Mouse (Mus musculus): ENCODE data around the gene Myo1e. TPM values are rescaled to one million over a fixed set of nuclear protein-coding genes. Genes with fewer than 3 reads are reported as not detected.

The Myo1e gene
- total and polyA plus RNA-seq, 2 experiments = 11.2 to 25.1 TPM

- no peak overlapping the region for H3K27ac ChIP-seq (replicated peaks; ENCODE audit: insufficient read depth, low read depth, low read length)
- WGBS = 78% methylated on average over 13 of the region's 13 CpGs
- H3K79me2 ChIP-seq (ENCODE audit: control insufficient read depth, insufficient read depth, low read length) = peaks cover 48% of the 10 kb centered on the region; the same call in 1 of the 2 replicates
- H3K36me3 ChIP-seq (ENCODE audit: control insufficient read depth, insufficient read depth, low read length) = no peaks in the 10 kb centered on the region
- TF ChIP-seq CTCF (IDR thresholded peaks at IDR 0.05; ENCODE audit: low read depth, low read length) = no peak
- TF ChIP-seq POLR2A (IDR thresholded peaks at IDR 0.05; ENCODE audit: extremely low read depth, insufficient read depth, low read length) = no peak
- H3K9ac ChIP-seq (ENCODE audit: low read depth, low read length) = no peak overlapping the region
- no peaks in the 10 kb centered on the region for H3K27me3 ChIP-seq (ENCODE audit: control insufficient read depth, insufficient read depth, low read length)
- no peak for DNase-seq (ENCODE audit: extremely low read depth, low read depth, low spot score)
- no peak overlapping the region for H3K4me3 ChIP-seq (ENCODE audit: insufficient read depth, low read depth, low read length)
- H3K4me1 ChIP-seq (ENCODE audit: control insufficient read depth, insufficient read depth, low read length) = peaks cover 5% of the 10 kb centered on the region; the same call in 1 of the 2 replicates
Measured at GRCm38 (mm10) chr9:70257289-70258101, 50.3 kb downstream of the Myo1e start.

GRCm38 (mm10) chr9:70260324-70260841 is 53.2 kb downstream of the Myo1e start:
- peaks cover 52% of the 10 kb centered on the region; the same call in 1 of the 2 replicates for H3K79me2 ChIP-seq (ENCODE audit: control insufficient read depth, insufficient read depth, low read length)
- H3K9ac ChIP-seq (ENCODE audit: low read depth, low read length) = no peak overlapping the region
- no peak for DNase-seq (ENCODE audit: extremely low read depth, low read depth, low spot score)
- H3K27ac ChIP-seq (replicated peaks; ENCODE audit: insufficient read depth, low read depth, low read length) = no peak overlapping the region
- WGBS = 74% methylated on average over 9 of the region's 9 CpGs
- no peak overlapping the region for H3K4me3 ChIP-seq (ENCODE audit: insufficient read depth, low read depth, low read length)
- peaks cover 20% of the 10 kb centered on the region for H3K4me1 ChIP-seq (ENCODE audit: control insufficient read depth, insufficient read depth, low read length)
- H3K36me3 ChIP-seq (ENCODE audit: control insufficient read depth, insufficient read depth, low read length) = no peaks in the 10 kb centered on the region
- TF ChIP-seq CTCF (IDR thresholded peaks at IDR 0.05; ENCODE audit: low read depth, low read length) = no peak
- TF ChIP-seq POLR2A (IDR thresholded peaks at IDR 0.05; ENCODE audit: extremely low read depth, insufficient read depth, low read length) = no peak
- H3K27me3 ChIP-seq (ENCODE audit: control insufficient read depth, insufficient read depth, low read length) = no peaks in the 10 kb centered on the region

- H3K36me3 ChIP-seq (ENCODE audit: control insufficient read depth, insufficient read depth, low read length) = no peaks in the 10 kb centered on the region
- peaks cover 30% of the 10 kb centered on the region for H3K4me1 ChIP-seq (ENCODE audit: control insufficient read depth, insufficient read depth, low read length)
- WGBS = 87% methylated on average over 5 of the region's 5 CpGs
- TF ChIP-seq CTCF (IDR thresholded peaks at IDR 0.05; ENCODE audit: low read depth, low read length) (no peak), POLR2A (IDR thresholded peaks at IDR 0.05; ENCODE audit: extremely low read depth, insufficient read depth, low read length) (no peak)
- no peak overlapping the region for H3K9ac ChIP-seq (ENCODE audit: low read depth, low read length)
- H3K27me3 ChIP-seq (ENCODE audit: control insufficient read depth, insufficient read depth, low read length) = no peaks in the 10 kb centered on the region
- H3K4me3 ChIP-seq (ENCODE audit: insufficient read depth, low read depth, low read length) = no peak overlapping the region
- peaks cover 47% of the 10 kb centered on the region; the same call in 1 of the 2 replicates for H3K79me2 ChIP-seq (ENCODE audit: control insufficient read depth, insufficient read depth, low read length)
- DNase-seq (ENCODE audit: extremely low read depth, low read depth, low spot score) = no peak
- H3K27ac ChIP-seq (replicated peaks; ENCODE audit: insufficient read depth, low read depth, low read length) = no peak overlapping the region
Measured at GRCm38 (mm10) chr9:70261646-70262045, 54.5 kb downstream of the Myo1e start.

GRCm38 (mm10) chr9:70263134-70263533 is 56.0 kb downstream of the Myo1e start:
- peaks cover 42% of the 10 kb centered on the region; the same call in 1 of the 2 replicates for H3K79me2 ChIP-seq (ENCODE audit: control insufficient read depth, insufficient read depth, low read length)
- no peak overlapping the region for H3K4me3 ChIP-seq (ENCODE audit: insufficient read depth, low read depth, low read length)
- H3K27ac ChIP-seq (replicated peaks; ENCODE audit: insufficient read depth, low read depth, low read length) = no peak overlapping the region
- WGBS = 70% methylated on average over 8 of the region's 8 CpGs
- no peaks in the 10 kb centered on the region for H3K36me3 ChIP-seq (ENCODE audit: control insufficient read depth, insufficient read depth, low read length)
- DNase-seq (ENCODE audit: extremely low read depth, low read depth, low spot score) = no peak
- peaks cover 36% of the 10 kb centered on the region for H3K4me1 ChIP-seq (ENCODE audit: control insufficient read depth, insufficient read depth, low read length)
- no peak overlapping the region for H3K9ac ChIP-seq (ENCODE audit: low read depth, low read length)
- H3K27me3 ChIP-seq (ENCODE audit: control insufficient read depth, insufficient read depth, low read length) = no peaks in the 10 kb centered on the region
- TF ChIP-seq POLR2A (IDR thresholded peaks at IDR 0.05; ENCODE audit: extremely low read depth, insufficient read depth, low read length) = no peak
- no peak for TF ChIP-seq CTCF (IDR thresholded peaks at IDR 0.05; ENCODE audit: low read depth, low read length)

GRCm38 (mm10) chr9:70263735-70264134 is 56.6 kb downstream of the Myo1e start:
- 70% methylated on average over 7 of the region's 7 CpGs for WGBS
- no peaks in the 10 kb centered on the region for H3K27me3 ChIP-seq (ENCODE audit: control insufficient read depth, insufficient read depth, low read length)
- H3K4me1 ChIP-seq (ENCODE audit: control insufficient read depth, insufficient read depth, low read length) = peaks cover 40% of the 10 kb centered on the region
- no peaks in the 10 kb centered on the region for H3K36me3 ChIP-seq (ENCODE audit: control insufficient read depth, insufficient read depth, low read length)
- no peak for DNase-seq (ENCODE audit: extremely low read depth, low read depth, low spot score)
- peaks cover 44% of the 10 kb centered on the region; the same call in 1 of the 2 replicates for H3K79me2 ChIP-seq (ENCODE audit: control insufficient read depth, insufficient read depth, low read length)
- peak overlapping the region; percentile 27; the same call in 1 of the 2 replicates for H3K27ac ChIP-seq (replicated peaks; ENCODE audit: insufficient read depth, low read depth, low read length)
- TF ChIP-seq POLR2A (IDR thresholded peaks at IDR 0.05; ENCODE audit: extremely low read depth, insufficient read depth, low read length) (no peak), CTCF (IDR thresholded peaks at IDR 0.05; ENCODE audit: low read depth, low read length) (no peak)
- no peak overlapping the region for H3K9ac ChIP-seq (ENCODE audit: low read depth, low read length)
- no peak overlapping the region for H3K4me3 ChIP-seq (ENCODE audit: insufficient read depth, low read depth, low read length)
